Mouse (Mus musculus) layer of hippocampus, postnatal 36 days (tissue): ENCODE data around the gene Faap20. TPM values are rescaled to one million over a fixed set of nuclear protein-coding genes. Genes with fewer than 3 reads are reported as not detected.

Experiments used
- DNase-seq, 2 experiments: peaks; one replicate each; pipeline ENCODE4 v3.0.0; 2022
- total RNA-seq, 2 experiments: library from RNA; stranded (reverse); gene quantifications; 2 replicates each; pipeline ENCODE4 v1.2.3; 2021

The Faap20 gene
- total RNA-seq, 2 experiments from 2014 or later, result 30.9 to 35.1 TPM

DNA sequence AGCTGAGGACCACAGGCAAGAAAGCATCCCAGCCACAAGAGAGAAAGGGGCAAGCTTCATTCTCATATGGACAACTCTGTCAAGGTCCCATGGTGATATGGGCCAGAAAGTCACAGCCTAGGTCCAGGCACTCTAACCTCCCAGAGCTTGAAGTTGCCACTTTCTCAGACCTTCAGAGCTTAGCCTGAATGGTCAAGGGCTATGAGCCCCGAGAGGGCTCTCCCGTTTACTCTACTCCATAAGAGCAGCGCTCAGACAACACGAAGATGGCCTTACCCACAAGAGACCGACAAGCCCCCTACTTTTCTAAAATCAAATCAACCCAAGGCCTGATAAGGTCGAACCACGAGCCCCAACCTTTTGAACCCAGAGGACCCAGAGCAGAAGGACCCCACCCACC is 28.5 kb upstream of the Faap20 start:
- DNase-seq, result no peak

DNA sequence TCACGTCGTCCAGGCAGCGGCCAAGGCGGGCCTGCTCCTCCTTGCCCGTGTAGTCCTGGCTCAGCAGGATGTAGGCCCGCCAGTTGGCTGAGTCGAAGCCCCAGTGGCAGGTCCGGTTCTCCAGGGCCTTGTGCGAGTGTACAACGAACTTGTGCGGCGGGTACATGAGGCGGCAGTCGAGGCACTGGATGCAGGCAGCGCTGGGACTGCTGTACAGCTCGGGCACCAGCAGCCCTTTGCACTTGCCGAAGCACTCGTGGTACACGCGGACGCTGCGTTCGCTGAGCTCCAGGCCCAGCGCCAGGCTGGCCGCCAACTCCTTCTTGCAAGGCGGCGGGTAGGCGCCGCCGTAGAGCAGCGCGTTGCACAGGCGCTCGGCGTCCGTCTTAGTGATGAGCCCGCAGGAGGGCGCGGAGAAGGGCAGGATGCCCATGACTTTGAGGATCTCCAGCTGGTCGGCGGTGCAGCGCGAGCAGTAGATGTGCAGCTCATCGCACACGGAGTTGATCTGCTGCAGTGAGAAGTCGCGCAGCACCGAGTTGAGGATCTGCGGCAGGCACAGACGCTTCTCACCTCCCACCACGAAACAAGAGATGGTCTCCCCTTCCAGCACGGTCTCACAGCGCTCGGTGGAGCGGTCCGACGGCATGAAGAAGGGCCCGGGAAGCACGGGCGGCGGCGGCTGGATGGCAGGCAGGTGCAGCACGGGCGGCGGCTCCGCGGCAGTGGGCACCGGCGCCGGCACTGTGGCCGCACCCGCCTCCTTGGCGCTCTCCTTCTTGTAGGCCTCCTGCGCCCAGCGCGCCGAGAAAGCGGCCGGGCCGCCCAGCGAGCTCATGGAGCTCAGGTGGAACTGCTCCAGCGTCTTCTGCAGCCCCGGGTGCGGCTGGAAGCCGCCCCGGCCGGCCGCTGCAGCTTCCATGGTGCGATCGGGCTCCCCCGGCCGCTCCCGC is 27.7 kb upstream of the Faap20 start:
- peak; percentile 71 to 78 for DNase-seq

DNA sequence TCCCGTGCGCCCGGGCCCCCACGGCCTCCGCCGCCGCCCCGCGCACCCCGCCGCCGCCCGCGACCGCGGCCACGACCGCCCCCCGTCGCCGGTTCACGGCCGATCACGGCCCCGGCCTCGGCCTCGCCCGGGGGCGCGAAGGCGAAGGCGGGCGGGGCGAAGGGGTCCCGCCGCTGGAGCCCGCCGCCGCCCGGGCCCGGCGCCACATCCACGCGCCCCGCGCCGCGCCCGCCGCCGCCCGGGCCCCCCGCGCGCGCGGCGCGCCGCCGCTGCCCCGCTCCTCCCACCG is 27.1 kb upstream of the Faap20 start, which contains the start of gene Ski:
Gene Ski (minus strand): TSS at position 41 of the 289 bp plus-strand sequence.
- DNase-seq, result no peak

DNA sequence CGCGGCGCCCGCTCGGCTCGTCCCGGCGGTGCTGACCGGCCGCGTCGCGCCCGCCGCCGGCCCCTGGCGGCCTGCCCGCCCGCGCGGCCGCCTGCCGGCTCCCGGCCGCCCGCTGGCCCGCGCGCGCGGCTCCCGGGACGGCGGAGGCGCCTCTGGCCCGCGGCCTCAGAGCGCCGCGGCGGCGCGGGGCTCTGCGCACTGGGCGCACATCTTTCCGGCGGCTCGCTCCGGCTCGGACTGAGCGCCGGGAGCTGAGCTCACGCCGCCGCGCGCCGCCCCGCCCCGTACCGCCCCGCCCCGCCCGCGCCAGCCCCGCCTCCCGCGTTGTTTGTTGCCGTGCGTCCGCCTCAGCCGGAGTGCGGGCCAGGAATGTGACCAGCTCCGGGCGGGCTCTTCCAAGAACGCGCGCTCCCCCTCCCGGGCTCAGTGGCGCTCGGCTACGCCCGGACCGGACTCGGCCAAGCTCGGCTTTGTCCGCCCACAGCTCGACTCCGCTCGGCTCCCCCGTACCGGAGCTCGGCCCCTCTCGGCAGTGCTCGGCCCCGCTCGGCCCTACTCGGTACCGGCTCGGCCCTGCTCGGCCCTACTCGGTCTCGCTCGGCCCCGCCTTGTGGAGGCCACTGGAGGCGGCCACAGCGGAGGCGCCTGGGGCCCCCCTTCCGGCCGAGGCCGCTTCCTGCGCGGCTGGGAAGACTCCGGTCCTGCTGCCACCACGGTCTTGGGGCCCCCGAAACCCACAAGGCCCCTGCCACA is 26.6 kb upstream of the Faap20 start:
- DNase-seq, result peak; percentile 100

DNA sequence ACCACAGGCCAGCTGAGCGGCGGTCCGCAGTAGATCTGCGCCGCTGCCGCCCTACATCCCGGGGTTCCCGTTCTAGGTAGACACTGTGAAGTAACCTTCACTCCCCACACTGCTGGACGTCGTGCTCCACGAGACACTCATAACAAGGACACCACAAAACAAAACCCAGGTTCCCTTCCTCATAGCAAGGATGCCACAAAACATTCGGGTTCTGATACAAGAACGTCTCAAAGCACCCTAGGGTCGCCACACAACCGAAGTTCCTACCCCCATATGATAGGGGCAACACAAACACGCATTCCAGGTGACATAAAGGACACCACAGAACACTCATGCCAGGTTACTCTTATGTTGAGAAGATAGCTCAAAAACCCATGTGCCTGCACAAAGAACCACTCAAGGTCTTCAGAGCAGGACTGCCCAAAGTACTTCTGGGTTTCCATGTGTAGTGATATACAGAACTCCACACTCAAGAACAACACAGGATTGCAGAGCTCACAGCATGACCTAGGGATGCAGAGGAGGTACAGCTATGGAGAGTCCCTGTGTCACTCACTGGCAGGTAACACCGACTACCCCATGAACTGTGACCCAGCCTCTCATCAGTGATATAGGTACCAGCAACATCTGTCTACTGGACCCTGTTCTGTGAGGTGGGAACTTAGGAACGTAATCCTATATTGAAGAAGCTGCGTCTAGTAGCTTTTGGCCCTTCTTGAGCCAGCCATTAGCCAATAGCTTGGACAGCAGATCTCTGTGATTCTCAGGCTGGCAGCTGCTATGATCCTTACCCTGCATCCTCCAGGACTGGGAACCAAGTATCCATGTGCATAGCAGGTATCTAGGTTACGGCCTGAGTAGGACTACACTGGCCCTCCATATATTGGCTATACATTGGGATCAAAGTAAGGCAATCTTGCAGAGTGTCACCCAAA is 25.7 kb upstream of the Faap20 start:
- no peak for DNase-seq

DNA sequence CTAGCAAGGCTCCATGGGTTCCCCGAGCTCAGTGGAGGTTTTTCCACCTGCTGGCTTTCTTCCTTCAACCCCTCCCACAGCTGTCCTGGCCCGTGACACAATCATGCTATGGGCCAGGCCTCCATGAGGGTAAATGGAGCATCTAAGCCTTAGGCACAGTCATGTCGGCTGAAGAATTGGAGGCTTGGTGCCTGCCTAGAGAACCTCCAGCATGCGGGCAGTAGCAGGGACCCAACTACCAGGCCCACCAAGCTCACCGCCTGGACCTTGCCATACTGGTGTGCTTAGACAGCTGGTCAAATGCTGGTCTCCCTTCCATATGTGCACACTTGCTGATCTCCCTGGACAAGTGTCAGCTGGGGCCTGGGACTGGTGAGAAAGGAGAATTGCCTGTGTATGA is 23.7 kb upstream of the Faap20 start:
- DNase-seq, result no peak

DNA sequence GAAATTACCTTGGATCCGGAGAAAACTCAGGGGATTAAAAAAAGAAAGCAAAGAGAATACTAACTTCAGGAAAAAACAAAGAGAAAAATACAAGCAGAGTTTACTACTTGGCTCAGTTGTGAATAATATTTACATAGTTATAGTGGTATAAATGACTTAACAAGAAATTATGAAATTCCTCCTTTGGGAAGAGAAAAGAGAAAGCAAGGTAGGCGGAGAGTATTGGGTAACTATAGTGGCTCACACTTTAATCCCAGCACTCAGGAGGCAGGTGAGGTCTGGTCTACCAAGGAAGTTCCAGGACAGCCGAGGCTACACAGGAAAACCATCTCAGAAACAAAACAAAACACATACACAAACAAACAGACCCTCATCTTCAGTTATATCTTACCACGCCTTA is 21.6 kb upstream of the Faap20 start:
- no peak for DNase-seq

DNA sequence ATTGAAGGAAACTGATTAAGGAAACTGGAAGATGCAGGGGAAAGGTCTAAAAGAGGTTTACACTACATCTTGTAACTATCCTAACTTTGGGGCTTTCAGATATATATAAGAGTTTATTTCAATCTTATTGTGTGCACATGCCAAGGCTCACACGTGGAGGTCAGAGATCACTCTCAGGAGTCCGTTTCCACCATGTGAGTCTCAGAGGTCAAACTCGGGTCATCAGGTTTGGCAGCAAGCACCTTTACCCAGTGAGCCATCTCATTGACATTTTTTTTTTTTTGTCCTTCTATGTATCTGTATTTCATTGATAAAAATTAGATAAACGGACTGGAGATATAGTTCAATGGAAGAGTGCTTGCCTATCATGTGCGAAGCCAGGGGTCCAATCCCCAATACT is 21.1 kb upstream of the Faap20 start:
- DNase-seq, result no peak

DNA sequence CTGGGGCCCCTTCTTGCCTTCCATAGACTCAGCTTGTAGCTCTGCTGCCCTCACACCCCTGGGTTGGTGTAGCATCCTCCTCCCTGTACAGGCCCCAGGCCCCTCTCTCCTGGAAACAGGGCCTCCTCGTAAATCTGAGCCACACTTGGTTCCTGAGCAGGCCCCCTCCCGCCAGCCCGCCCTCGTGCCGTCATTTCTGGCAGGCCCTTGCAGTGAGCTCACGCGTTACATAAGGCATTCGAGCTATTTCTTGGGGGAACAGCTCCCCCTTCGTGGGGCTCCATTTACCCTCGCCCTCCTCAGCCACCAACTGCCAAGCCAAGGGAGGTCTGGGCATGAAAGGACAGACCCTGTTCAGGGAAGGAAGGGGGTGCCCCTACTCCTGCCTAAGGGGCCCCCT is 15.7 kb upstream of the Faap20 start:
- peak; percentile 84 to 86 for DNase-seq

DNA sequence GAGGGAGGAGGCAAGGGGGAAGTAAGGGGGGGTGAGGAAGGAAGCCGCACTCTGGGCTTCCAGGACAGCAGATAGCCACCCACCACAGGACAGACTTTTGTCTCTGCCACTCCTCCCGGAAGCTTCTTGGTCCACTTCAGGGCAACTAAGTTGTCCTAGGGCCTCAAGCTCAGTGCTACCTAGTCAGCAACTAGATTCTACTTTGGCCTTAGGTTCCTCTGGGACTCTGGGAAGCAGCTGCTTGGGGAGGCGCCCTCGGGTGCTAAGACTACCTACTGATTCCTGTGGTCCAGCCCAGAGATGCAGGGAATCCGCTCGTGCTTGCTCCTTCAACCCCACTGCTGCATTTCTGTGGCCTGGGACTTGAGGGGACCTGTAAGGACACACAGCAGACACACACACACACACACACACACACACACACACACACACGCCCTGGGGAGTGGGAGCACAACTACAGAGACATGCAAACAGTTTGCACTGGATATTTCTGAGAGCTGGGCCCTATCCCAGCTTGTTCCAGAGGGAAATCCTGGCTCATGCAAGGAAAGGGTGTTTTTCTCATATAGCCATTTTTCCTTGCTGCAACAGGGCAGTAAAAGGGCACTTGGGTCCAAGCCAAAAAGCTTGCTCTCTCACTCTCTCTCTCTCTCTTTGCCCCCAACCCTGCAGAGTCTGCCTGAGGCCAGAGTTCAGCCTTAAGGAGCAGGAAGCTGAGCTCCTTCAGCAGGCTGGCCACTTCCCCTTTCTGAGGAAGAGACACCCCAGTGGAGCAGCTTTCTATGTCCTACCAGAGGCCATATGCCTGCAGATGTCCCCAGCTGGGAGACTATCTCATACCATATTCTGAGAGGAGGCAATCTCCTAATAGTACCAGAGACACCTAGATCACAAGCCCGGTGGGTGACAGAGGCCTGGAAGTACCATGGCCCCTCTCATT is 15.0 kb upstream of the Faap20 start:
- DNase-seq, result peak in 1 of 2 experiments; percentile 58

DNA sequence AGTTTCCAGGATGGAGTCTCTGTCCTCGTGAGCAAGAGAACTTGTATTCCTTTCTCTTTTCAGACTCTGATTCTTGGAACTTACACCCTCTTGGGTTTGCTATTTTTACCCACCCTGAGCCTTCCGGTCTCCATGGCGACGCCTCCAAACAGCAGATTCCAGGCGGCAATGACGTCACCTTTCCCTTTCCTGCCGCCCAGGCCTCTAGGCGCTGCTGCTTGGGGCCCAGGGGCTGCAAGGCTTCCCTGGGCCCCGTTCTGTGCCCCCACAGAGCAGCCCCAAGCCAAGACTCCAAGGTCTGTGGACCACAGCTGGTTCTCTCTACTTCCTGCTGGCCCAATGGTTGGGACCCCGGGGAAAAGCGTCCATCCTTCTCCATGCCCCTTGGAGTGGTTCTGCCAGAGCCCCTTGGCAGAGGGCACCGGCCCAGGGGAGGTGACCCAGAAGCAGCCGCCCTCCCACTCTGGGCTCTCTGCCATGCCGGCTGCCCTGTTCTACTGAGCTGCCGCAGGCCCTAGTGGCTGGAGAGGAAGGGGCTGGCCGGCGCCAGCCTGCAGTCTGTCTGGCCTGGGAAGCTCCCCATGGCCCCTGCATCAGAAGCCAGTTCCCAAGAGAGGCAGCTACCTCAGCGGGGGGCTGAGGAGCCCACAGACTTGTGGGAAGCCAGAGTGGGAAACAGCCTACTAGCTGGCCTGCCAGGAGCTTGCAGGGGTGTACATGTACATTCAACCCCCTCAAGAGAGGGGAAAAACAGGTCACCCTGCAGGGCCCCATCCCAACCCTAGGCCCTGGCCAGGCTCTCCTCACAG is 14.1 kb upstream of the Faap20 start:
- DNase-seq, result peak; percentile 87 to 90

DNA sequence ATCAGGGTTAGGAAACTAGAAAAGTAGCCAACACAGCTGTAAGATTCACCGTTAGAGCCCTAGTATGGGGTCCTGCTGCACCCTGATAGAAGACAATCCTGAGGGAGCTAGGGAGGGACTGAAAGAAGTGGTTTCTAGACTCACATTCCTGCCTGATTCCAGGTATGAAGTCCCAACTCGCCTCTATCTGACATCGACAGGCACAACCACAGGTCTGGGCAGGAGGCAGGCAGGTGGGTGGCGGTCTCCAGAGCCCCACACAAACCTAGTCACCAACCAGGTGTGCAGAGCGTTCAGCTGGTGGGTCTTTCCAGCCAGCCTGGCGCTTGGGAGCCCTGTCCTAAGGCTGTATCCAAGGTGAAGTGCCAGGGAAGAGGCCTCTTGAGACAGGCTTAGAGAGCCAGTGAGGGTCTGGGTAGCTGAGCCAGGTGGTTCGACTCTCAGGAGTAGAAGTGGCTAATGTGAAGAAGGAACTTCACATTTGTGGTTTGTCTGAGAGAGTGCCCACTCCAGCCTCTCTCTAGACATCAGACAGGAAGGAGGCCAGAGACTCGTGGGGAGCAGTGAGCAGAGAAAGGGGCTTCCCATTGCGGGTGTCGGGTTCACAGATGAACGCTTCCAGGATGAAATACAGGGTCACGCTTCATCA is 12.7 kb upstream of the Faap20 start:
- no peak for DNase-seq

DNA sequence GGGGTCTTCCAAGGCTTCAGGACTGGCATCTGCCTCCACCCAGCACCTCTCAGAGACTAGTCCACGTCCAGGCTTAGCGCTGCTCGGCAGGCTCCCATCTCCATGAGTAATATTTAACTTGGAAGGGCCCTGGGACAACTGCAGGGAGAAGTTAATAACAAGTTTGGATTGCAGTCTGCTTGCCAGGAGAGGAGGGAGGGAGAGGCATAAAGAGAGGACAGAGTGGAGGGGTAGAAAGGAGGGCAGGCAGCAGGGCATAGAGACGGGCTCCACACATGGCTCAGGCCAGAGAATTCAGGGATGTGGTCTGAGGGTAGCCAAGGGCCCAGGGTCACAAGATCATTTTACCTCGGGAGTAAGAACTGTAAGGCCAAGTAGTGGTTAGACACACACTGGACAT is 11.3 kb upstream of the Faap20 start:
- no peak for DNase-seq

DNA sequence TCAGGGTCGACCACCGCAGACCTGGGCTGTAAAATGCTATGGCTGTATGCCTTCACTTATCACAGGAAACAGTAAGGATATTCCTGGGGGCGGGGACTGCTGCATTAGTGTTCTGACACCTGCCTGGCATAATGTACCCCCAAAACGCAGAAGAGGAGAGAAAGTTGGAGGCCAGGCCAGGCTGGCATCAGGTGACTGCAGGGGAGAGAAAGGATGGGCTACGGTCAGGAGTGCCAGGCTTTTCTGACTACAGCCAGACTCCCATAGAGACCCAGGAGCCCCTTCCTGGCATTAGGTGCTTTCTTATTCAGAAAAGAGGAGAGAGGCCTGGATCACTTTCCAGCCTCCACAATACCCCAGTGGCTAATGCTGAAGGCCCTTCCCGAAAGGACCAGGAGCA is 10.1 kb upstream of the Faap20 start:
- no peak for DNase-seq

DNA sequence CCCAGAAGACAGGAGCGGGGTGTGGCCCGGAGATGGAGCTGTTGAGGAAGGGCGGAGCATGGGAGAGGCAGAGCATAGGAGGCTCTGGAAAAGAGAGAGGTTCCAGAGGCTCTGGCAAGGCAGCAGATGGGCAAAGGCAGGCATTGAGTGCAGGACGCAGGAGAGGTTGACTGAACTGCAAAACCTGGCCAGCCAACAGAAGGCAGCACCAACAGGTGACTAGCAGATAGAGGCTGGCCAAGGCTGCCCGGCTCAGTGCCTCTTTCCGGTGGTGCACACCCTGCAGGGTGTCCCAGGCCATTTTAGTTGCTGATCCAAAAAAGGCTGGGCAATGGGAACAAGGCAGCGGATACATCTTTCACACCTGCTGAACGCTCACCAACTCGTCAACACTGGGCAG is 7.8 kb upstream of the Faap20 start:
- no peak for DNase-seq

DNA sequence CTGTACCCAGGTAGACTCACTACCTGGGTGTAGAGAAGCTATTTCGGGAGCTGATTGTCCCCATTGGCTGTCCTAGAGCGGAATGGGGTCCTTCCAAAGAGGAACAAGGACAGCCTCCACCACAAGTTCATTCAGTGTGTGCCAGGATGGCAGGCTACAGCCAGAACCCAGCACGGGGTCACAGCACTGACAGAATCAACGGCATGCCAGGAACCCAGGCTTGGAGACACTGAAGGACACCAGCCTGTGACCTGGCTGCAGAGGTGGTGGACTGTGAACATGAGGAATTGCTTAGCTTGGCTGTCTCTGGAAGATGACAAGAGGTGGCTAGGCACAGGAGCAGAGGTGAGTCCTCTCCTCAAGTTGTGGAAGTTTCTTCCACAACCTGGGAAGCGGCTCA is 7.3 kb upstream of the Faap20 start:
- DNase-seq, result no peak

DNA sequence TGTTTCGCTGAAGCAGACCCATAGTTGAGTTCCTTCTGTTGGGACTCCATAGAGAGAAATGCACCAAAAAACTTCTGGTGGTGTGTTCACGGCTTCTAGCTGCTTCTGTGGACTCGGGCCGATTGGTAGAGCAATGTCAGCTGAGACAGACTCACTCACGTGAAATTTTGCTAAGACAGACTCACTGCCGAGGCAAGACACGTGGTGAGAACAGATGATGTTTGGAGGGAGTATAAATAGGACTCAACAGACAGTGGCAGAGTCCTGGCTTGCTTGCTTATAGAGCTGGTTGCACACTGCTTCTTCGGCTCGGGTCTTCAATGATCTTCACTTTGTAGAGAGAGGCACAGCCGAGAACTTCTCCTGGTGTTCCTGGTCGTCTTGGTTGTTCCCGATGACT is 6.4 kb upstream of the Faap20 start:
- no peak for DNase-seq

DNA sequence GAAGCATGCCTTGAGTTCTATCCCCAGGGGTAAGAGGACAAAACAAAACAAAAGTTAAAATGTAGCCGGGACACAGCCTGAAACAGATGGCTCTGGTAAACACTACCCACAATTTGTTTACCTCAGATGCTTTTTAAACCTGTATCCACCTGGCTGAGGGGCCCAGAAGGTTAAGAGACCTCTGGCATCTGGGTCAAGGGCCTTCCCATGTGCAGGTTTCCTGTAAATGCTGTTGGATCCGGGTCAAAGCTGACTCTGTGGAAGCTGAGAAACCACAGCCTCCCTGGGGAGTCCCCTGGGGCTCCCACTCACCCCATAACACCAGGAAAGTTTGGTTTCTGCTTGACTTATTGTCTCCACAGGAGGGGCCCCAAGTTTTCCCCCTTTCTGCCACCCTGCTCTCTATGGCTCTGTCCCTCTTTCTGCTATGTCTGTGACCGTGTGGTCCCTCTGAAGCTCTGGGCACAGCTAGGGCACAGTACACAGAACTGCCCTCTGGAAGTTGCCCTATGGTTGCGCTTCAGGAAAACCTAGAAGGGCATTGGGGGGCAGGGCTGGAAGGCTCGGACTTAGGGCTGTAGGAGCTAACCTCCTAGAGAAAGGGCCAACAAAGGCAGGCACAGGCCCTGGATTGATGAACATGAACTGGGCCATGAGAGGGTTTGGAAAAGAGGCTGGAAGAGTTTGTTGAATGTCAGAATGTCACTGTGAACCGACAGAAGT is 3.7 kb upstream of the Faap20 start:
- DNase-seq, result no peak

DNA sequence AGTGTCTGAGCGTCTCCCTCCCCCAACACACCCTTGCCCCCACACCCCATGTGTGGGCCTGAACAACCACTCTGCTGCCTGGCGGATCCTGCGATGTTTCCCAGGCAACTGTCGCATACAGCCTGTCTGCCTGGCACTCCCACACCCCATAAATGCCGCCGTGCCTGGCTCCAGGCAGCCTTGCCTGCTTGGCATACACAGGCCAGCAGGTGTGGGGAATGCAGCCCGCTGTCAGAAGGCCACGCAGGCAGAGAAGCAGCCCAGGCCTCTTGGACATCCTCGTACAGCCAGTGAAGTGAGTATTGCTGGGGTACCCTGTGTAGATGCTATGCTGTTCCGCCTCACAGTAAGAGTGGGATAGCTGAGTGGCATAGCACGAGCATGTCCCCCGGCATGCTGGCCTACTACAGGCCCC is 2.9 kb upstream of the Faap20 start:
- peak; percentile 82 to 84 for DNase-seq
